Mouse (Mus musculus): ENCODE results near the gene Camk1g.
A peak's percentile ranks its signal among the peaks of the same experiment; 100 is the strongest.

Camk1g gene

DNA sequence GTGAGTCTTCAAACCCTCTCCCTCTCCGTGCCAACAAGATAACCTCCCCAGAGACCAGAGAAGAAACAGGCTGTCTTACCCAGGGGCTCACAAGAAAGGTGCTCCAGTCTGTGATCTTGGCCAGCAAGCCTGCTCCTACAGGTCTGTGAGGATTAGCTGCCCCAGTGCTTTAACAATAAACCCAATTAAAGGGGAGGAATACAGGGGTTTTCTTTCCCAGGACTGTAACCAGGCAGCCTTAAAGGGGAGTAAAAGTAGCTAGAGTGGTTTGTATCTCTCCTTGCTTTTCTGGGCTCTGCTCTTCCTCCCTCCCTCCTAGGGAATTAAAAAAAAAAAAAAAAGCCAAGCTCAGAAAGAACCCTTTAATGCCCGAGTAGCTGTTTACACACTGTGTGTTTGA is at the start of gene Camk1g:
Gene Camk1g (minus strand): TSS at position 203 of the 400 bp plus-strand sequence.
- DNase-seq = peak; percentile 42

- DNase-seq = no peak
These were observed 49.1 kb upstream of the Camk1g start for GRCm38 (mm10) chr1:193419168-193419567.

- DNase-seq = no peak
These were observed 48.6 kb upstream of the Camk1g start for GRCm38 (mm10) chr1:193418656-193419055.

DNA sequence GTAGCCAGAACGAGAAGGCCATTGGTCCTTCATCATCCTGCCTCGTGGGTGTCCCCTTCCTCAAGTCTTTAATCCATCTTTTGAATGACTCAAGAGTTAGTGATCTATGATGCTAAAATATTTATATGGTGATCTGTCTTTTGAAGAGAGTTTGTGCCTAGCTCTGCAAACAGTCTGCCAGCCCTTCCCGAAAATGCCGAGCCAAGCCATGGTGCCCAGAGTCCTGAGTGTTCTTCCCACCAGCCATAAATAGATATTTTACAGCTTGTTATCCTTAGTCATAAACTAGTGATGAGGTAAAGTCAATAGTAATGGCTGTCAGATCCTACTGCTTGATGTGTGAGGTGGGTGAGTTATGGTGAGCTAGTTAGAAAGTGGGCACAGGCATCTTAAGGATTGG is 44.0 kb upstream of the Camk1g start:
- DNase-seq = no peak

GRCm38 (mm10) chr1:193413368-193414000 is 43.4 kb upstream of the Camk1g start:
- DNase-seq = no peak

GRCm38 (mm10) chr1:193407487-193407886 is 37.4 kb upstream of the Camk1g start:
- DNase-seq = peak; percentile 42

GRCm38 (mm10) chr1:193406059-193406642 is 36.1 kb upstream of the Camk1g start:
- no peak for DNase-seq

DNA sequence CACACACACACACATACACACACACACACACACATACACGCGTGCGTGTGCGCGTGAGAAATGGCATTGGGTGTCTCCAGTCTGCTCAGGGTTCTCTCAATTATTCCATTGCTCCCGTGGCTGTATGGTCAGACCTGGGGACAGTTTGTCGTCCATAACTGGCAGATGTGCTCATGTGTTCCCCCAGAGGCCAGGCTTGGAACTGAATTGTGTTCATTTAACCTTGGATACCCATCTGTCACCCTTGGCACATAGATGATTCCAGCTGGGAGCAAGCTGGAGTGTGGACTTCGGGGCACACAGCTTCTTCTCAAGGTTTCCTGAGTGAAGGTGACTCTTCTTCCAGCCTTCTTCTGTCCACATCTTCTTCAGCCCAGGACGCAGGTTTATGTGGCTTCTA is 31.6 kb upstream of the Camk1g start:
- no peak for DNase-seq

DNA sequence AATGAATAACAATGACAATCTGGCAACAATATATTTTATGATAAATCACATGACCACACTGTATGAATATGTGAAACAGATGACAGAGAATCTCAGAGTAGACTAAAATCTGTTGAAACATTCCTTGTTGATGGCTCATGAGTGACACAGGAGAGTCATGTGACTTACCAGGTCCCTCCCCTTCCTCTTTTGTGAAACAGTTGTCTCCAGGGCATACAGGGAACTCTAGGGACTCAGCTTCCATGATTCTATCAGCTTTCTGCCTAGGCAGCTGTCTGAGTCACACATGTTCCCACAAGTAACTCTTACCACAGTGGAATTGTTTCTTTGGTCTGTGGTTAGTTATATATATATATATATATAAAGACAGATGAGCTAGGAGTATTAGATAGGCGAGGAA is 30.2 kb upstream of the Camk1g start:
- no peak for DNase-seq

- DNase-seq = no peak
These were observed 28.8 kb upstream of the Camk1g start for GRCm38 (mm10) chr1:193398728-193399437.

- DNase-seq = no peak
These were observed 27.0 kb upstream of the Camk1g start for GRCm38 (mm10) chr1:193397109-193397508.

DNA sequence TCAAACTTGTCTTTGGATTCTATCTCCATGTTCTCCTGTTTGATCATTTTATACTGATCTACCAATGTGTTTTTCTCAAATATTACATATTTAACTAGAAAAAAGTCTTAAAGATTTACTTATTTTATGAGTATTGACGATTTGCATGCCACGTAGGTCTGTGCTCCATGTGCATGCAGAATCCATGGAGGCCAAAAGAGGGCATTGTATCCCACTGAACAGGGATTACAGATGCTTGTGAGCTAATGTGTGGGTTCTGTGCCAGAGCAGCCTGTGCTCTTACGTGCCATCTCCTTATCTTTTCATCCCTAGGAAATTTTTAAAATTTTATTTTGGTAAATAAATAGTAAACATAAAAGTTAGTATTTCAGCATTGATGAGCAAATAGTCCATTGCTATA is 22.2 kb upstream of the Camk1g start:
- no peak for DNase-seq

GRCm38 (mm10) chr1:193390004-193390403 is 19.9 kb upstream of the Camk1g start:
- DNase-seq = no peak

- DNase-seq = no peak
These were observed 19.4 kb upstream of the Camk1g start for GRCm38 (mm10) chr1:193389505-193389904.

- no peak for DNase-seq
These were observed 17.1 kb upstream of the Camk1g start for GRCm38 (mm10) chr1:193387241-193387640.

DNA sequence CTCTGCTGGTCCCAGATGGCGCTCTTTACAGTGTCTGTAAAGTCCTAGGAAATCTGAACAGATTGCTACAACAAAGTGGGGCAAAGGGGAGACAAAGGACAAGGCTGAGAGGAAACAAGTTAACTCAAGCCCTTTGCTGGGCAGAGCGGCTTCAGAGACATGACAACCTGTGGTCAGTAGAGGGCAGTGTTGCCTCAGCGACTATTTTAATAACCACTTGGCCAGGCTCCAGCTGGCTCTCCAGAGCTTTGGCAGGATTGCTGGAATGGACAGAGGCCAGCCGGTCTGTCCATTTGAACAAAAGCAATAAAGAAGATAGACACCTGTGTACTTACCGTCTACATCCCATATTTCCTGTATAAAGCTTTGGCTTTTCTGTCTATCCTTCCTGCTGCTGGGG is 16.0 kb upstream of the Camk1g start:
- peak; percentile 70 for DNase-seq

DNA sequence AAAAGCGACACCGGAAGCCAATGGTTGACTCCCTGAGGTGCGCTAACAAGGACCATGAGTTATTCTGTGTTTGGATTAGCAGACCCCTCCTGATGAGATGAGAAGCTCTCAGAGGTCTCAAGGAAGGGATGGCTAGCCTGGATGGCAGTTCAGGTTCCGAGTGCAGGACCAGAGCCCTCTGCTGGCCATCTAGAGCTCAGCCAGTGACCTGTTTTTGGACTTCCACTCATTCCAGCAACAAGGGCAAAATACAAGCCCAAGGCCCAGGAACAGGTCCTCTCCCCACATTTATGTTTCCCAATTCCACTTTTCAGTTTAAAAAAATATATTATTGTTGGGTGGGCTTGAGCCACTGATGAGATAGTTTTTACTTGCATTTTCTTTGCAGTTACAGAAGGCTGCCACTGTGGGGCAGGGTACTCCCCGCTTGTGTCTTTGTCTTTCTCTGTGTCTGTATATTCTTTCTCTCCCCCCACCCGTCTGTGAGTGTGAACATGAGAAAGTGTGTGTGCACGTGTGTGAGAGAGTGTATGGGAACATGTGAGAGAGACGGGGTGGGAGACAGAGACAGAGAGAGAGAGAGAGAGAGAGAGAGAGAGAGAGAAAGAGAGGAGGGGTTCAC is 12.9 kb upstream of the Camk1g start:
- peak; percentile 58 for DNase-seq

DNA sequence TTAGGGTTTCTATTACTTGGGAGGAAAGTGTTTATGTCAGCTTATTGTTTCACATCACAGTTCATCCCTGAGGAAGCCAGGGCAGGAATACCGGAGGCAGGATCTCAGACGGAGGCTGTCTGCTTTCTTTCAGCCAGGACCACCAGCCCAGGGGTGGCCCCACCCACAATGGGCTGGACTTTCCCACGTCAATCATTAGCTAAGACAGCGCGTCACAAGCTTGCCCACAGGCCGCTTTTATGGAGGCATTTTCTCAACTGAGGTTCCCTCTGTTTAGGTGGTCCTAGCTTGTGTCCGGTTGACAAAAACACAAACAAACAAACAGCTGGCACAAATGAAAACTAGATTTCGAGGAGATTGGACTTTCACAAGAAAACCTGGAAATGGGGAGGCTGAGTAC is 12.3 kb upstream of the Camk1g start:
- peak; percentile 46 for DNase-seq

DNA sequence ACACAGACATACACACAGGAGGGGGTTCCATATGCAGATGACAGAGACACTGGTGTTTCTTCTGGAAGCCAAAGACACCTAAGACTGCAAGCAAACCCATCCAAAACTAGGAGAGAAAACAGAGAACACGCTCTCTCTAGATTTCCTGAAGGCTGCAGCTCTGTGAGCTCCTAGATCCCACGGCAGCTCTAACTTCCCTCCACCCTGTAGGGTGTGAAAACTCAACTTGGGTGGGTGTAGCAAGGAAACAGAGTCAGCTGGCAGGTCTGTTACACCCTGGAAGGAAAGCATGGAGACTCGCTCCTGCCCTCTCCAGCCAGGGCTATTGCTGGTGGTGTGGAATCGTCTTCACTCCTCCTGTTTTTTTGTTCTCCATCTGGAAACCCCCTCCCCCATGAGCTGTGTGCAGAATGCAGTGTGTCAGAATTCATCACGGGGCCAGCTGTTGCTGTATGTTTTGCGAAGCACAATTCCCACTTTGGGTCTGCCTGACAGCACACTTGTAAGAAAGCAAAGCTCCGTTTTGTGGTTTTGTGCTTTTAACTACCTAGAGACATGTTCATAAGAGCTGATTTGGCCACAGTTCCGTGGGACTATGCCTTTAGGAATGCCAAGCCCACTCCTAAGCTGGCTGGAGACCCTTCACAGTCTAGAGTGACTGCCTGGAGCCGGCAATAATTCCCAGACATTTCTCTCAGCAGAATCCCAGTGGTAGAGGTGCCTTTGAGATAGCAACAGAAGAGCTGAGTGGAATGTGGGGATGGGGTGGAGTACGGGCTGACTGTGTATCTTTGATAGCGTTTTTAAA is 11.7 kb upstream of the Camk1g start:
- DNase-seq = no peak

DNA sequence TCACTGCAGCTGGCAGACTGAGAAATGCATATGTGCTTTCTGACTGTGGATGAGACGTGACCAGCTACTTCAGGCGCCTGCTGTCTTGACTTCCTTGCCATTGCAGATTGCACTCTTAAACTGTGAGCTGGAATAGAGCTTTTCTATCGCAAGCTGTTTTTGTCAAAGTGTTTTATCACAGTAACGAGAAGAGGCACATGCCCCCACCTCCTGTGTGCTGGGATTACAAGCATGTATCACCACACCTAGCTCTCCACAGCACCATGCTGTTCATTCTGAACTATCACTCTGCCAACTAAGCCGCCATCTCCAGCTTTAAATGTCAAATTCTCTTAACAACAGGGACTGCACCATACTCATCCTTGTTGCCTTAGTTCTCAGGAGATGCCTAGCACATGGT is 10.8 kb upstream of the Camk1g start:
- DNase-seq = no peak

DNA sequence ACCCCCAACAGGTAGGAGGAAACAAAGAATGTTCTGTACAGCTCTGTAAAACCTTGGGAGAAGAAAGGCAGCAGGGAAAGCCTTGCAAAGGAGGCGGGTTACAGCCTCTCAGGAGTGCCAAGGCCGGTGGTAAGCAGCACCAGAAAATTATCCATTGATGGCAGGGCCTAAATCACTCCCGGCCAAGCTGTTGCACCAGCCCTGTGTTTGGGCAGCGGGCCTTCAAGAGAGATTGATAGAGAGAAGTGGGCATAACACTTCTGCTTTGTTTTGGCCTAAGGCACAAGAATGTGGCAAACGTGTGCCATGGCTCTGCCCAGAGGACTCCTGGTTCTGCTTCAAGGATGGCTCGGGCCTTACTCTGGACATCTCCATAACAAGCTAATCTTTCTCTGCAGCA is 9.5 kb upstream of the Camk1g start:
- DNase-seq = no peak

- peak; percentile 64 for DNase-seq
These were observed 6.5 kb upstream of the Camk1g start for GRCm38 (mm10) chr1:193376478-193377134.
